Mouse (Mus musculus) gastrocnemius, postnatal 4 days (tissue): ENCODE measurements around the gene Pde4dip. TPM values are rescaled to one million over a fixed set of nuclear protein-coding genes. Genes with fewer than 3 reads are reported as not detected.

Experiments used
- DNase-seq, 2 experiments: peaks; one replicate each; pipeline ENCODE4 v3.0.0; 2021 to 2022; ENCODE audit warnings: low spot score in 2 of 2, mixed read lengths in 2 of 2
- total RNA-seq, 2 experiments: library from RNA; stranded (reverse); gene quantifications; 2 replicates each; pipeline ENCODE4 v1.2.3; 2021

Pde4dip gene
- total RNA-seq, 2 experiments from 2014 or later, result 1,016 to 1,021 TPM

DNA sequence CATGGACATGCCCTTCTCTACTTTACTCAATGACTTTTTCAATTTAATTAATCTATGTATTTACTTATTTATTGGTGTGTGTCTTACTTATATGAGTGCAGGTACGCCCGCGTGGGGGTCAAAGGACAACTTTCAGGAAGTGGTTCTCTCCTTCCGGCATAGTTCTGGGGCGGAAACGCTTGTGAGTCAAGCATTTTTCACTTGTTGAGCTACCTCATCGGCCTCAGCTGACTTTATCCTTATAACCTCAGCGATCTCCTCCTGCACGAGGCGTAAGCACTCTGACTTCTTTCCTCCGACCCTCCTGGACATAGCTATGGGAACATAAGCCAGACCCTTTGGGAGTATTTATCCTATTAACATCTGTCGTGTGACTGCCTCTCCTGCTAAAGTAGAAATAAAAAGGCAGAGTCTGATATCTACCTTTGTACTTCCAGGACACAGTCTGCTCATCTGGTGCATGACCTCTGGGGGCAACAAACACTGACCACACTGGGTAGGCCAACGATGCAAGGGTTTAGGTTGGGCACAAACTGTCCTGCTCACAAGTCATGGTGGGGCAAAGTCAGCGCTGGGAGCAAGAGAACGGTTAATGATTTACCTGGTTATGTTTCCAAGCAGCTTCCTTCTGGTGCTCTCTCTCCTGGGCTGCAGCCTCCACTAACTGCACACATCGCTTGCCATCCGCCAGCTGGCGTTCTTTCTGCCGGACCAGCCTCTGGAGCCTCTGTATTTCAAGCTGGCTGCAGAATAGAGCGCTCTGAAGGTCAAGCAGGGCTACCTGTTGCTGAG lies 132.0 kb downstream of the Pde4dip start:
- DNase-seq, result no peak

DNA sequence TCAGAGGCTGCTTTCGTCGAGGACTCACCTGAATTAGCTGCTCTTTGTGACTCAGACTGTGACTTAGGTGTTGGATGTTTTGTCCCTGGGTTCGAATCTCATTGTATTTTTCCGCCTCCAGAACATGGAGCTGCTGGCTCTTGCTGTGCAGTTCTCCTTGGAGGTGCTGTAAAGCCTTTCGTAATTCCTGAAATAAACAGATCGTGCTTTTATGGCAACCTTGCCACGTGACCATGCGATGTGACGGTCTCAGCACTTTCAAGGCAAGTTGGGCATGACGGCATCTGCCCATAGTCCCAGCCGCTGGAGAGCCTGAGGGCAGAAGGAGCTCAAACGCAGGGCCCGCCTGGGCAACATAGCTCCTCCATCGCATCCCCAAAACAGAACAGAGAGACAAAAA lies 133.1 kb downstream of the Pde4dip start:
- no peak for DNase-seq

DNA sequence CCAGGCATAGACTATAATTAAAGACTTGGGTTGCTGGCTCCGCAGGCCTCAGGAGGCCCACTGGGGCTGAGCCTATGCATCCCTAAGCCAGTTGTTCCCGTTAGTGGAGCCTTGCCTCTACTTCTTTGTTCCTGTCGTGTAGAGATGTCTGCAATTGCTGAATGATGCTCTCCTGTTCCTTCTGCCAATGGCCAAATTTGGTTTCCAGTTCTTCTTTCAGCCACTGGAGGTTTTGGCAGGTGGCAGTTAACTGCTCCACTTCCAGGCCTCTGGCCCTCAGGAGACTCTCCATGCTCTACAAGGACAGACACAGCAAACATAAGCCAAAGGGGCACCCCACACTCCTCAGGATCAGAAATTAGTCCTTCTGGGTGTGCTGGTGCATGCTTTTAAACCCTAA lies 135.6 kb downstream of the Pde4dip start:
- no peak for DNase-seq

DNA sequence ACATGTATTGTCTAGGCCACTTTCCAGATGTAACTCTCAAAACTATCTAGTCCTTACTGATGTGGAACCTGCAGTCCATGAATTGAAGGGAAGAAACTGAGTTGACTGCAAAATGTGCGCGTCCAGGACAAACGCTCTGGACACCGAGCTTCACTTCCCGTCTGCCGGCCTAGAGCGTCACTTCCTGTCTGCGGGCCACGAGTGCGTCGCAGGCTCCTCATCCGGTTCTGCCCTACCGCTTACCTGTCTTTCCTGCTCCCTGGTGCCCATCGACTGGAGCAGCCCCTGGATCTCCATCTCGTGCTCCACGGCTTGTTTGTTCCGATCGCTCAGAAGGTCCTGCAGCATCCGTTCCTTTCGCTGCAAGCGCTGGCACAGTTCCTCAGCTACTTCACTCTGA lies 136.9 kb downstream of the Pde4dip start:
- DNase-seq, result no peak

DNA sequence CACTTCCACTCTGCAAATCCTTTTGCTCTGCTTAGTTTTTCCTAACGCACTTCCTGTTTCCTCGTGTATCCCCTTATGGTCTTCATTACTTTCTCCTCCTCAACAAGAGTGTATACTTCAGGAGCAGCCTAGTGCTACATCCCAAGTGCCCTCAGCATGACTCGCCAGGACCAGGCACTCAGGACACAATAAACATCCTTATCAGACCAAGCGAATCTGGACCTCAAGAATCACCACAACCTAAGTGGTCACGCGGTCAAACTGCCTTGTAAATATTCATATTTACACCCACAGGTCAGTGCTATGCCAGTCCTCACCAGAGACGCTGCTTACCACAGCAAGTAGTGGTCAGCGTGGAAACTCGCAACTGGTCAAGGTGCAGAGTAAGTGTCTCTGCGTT lies 139.7 kb downstream of the Pde4dip start:
- DNase-seq, result no peak

DNA sequence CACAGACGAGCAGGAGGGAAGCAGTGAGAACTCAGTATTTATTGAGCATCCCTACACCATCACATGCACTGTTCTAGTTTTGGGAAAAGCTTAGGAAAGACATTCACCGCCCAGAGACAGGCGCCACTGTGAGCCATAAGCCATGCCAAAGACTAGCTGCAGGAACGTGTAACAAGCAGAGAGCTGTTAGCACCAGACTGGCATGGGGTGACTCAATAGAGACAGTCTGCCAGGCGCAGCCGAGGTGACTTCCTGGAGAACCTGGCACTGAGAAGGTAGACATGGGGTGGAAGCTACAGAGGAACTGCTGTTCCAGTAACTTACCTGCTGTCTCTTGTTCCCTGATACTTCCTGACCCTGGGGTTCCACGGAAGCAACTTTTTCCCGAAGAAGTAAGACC lies 145.7 kb downstream of the Pde4dip start:
- no peak for DNase-seq

DNA sequence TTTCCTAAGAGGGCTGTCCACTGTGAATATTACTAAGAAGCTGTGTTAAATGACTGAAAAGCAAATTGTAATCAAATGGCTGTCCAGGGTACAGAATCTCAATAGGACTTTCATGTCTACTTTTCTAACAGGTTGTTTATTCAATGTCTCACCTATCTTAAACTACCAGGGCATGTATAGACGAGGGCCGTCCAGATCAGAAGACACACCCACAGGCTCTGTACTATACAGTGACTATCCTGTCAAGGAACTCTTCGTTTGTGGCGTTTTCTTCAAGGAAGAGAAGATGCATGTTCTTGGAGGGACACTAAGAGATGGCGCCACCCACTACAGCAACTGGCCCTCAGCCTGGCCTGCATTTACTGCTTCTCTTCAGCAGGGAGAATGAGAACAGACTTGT lies 152.9 kb downstream of the Pde4dip start:
- no peak for DNase-seq

DNA sequence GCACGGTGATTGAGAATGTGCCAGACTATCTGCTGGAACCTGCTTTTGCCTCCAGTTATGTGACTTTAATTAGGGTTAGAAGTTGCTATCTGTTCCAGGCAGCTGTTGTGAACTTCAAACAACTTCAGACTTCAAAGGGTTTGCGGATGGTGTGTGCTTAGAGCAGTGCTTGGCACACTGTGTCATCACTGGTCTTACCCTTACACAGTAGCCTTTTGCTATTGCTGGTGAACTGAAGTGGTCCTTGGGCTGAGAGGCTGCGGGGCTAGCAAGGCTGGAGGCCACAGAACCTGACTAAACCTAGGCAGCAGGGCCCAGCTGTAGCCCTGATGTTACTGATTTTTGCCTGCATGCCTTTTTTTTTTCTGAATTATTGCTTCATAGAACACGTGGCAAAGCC lies 154.2 kb downstream of the Pde4dip start:
- DNase-seq, result no peak

DNA sequence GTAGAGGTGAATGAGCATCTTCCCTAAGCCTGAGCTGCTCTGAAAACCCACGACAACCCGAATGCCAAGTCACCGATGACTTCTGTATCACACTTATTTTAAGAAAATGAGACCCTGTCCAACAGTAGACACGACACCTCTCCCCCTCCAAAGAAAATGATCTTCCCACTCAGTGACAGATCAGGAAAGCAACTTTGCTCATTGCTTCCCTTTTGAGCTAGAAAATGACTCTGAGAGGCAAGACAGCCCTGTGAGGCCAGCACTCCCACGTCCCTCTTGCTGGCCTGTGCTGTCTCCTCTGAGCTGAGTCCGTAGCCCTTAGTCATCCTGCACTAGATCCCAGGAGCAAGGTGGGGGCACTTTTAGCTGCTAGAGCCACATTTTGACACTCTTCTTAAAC lies 155.9 kb downstream of the Pde4dip start:
- no peak for DNase-seq

DNA sequence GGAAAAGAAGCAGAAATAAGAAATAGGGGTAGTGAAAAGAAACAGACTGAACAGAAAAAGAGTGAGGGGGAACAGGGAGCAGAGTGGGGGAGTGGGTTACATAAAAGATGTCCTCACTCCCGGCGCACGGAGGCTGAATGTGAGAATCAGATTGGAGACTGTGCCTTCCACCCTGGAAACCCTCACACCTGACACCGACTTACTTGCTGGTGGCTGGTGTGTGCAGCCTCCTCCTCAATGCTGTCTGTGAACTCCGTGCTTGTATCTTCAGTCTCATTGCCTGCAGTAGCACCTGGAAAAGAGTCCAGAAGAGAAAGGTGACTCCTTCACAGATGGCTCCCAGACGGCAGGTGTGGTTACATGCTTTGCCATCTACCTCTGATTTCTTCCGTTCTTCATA lies 157.9 kb downstream of the Pde4dip start:
- no peak for DNase-seq

DNA sequence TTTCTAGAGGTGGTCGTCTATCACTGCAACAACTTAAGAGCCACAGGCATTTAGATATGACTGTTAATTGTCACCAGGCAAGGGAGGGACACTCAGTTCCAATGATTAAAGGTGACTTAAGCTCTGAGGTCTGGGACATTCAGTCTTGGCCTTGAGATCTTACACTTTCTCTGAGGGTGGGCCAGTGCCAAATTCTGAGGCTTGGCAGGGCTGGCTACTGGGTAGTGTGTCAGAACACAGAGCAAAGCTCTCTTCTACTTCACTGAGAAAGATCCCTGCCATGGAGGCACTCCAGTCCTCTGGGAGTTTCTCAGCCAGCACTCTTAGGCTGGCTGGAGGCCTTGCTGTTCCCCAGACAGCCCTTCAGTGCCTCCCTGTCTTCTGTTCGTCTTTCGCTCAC lies 158.4 kb downstream of the Pde4dip start:
- DNase-seq, result peak in 1 of 2 experiments; percentile 25

DNA sequence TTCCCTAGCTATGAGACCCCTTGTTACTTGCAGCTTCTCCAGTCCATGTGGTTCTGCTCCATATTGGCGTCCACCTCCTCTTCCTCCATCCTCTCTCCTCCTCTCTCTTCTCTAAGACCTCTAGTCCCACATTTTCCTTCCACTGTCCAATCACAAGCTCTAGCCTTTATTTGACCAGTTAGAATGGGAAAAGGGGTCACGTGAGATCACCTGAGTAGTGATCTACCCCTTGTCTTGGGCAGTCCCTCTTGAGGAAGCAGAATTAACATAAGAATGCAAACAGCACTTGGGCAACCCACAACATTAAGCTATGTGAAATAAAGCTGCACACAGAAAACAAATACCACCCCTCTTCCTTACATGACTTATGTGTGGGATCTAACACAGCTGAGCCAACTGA lies 160.7 kb downstream of the Pde4dip start:
- no peak for DNase-seq

DNA sequence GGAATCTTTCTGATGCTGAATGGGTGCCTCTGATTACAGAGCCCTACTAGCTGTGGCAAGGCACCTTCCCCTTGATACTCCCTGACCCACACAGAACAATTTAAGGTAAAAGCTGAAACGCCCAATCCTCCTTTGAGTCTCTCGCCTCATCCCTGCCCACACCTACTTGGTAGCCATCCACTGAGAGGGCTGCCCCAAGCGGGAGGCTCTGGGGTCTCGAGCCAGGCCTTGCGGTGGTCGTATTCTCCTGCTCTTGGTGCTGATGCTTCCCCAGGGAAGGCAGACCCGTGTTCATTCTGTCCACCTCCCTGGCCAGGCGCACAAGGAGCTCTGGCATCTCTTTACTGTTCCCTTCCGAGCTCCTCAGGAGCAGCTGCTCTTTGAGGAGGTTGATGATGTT lies 169.4 kb downstream of the Pde4dip start:
- DNase-seq, result no peak

DNA sequence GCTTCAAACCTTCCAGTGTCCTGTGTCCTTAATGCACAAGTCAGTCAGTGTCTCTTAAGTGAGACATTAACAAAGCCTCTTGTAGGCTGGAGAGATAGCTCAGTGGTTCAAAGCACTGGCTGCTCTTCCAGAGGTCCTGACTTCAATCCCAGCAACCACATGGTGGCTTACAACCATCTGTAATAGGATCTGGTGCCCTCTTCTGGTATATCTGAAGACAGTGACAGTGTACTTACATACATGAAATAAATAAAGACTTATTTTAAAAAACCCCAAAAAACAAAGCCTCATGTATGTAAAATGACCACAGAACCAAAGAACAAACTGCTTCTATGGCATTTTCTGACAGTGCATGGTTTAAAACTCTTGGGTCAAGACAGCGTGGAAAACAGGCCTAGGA lies 172.6 kb downstream of the Pde4dip start:
- DNase-seq, result no peak

DNA sequence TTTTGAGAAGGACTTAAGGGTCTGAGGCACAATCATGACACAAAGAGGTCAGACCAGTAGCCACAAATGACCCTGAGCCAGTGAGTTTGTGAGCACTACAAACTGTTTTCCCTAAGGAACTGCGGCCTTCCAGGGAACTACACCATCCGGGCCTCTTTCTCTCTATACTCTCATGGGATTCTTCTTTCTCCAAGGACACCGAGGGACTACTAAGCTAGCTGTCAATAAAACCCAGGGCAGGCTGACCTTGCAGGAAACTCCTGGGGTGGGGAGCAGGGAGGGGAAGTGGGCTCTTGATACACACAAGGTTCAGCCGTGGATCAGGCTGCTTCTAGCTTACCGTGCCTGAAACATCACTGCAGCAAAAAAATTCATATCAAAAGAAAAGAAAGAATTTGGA lies 177.6 kb downstream of the Pde4dip start:
- no peak for DNase-seq

DNA sequence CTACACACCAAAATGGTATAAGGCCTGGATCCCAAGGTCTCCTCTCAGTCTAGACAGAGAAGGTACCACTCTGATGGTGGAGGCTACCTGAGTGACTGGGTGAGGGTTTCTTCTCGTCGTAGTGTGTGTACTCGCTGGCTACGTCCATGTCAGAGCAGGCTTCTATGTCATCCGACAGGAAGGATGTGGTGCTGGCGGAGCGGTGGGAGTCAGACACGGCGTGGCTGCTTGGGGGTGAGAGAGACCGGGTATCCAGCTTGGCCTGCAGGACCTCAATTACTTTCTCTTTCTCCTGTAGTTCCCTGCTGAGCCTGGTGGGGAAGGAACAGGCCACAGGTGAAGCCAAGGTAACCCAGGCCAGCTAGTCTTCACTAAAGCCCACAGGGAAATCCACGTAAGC lies 178.4 kb downstream of the Pde4dip start:
- no peak for DNase-seq

DNA sequence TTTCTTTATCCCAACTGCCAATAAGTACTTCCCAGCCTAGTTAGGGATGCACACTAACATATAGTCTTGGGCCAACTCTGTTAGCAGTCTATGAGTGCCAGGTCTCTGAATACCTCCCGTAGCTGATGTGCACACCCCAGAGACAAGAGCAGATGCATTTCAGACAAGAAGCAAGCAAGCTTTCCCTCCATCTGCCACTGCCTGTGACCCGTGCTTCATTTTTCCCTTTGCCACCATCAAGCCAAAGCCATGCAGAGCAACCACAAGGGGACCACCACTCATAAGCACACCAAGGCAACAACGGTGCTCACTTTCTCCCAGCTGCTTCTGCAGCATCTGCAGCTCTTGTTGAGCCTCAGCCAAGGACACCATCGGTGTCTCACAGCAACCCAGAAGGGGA lies 181.9 kb downstream of the Pde4dip start:
- no peak for DNase-seq

DNA sequence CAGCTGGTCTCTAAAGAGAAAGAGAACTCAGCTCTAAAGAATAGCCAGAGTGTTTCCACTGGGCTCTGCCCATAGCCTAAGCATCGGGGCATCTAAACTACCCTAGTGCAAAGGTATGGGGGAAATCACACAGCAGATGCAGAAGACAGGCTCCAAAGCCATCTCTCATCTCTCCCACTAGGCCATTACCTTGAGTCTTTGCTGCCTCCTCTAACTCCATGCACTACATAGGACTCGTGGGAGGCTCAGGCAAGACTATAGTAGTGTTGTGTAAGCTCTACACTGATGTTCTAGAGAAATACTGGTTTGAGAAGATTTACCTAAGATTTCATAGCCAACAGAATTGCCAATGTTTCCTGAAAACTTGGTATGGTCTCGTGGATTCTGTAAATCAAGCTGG lies 183.0 kb downstream of the Pde4dip start:
- no peak for DNase-seq

DNA sequence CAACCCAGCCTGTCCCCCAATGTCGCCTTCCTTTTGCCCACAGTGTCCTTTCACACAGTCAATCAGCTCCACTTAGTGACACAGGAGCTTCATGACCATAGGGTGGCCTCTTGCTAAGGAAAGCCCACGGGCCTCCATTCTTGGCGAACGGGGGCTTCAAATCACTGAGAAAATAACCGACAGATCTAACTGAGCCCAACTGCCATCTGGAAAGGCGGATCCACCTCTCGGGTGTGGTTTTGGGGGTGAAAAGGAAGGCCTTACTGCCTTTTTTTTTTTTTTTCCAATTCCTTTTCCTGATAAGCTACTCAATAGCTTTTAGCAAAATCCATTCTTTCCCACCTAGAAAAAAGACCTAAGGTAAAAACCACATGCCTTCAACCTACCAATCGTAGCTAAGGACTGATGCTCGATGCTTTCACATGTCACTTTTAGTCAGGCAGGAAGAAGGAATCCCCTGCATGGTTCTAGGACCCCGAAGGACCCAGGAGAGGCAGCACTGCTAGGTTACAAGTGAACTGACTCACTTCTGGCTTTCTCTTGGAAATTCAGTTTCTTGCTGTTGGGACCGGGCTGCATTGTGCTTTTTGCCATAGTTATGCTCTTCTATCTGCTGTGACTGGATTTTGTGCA lies 185.9 kb downstream of the Pde4dip start:
- DNase-seq, result no peak

DNA sequence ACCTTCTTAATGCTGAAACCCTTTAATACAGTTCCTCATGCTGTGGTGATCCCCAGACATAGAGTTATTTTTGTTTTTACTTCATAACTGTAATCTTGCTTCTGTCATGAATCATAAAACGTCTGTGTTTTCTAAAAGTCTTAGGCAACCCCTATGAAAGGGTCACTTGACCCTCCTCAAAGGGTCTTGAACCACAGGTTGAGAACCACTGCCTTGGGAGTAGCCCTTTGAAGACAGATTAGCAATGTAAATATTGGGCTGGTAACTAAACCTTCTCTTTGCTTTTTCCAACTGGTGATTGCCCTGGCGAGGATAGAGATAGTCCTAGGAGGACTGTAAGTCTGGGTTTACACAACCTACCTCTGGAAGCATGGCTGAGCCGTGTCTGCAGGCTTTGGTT lies 187.3 kb downstream of the Pde4dip start:
- no peak for DNase-seq

DNA sequence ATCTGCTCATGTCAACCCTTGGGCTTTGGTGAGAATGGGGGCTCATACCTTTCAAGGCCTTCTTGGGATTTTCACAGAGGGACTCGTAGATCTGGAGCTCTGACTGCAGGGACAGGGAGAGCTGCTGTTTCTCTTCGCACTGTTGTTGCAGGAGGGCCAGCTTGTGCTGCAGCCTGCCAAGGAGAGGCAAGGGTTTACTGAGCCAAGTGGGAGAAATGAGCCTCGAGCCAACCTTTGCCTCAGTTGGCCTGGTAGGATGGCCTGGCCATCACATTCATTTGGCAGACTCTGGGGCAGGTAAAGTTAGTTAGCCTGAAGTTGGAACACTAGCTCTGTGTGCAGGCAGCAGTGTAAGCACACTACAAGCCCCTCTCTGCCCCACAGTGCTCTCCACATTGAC lies 189.4 kb downstream of the Pde4dip start:
- no peak for DNase-seq

DNA sequence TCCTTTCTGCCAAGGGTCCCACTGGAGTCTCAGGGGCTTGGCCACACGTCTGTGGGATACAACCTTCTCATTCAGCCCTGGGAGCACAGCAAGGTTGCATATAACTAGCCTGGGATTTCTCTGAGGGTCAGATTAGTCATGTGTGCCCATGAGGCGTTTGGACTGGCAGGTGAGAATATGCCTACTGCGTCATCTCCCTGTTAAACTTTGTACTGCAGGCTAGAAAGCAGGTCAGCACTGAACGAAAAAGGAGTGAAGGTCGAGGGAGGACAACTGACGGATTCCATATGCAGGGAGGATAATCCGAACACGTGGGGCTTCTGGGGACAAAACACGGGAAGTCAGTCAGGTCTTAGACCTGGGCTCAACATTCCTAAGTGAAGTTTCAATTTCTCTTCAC lies 191.2 kb downstream of the Pde4dip start:
- DNase-seq, result no peak

DNA sequence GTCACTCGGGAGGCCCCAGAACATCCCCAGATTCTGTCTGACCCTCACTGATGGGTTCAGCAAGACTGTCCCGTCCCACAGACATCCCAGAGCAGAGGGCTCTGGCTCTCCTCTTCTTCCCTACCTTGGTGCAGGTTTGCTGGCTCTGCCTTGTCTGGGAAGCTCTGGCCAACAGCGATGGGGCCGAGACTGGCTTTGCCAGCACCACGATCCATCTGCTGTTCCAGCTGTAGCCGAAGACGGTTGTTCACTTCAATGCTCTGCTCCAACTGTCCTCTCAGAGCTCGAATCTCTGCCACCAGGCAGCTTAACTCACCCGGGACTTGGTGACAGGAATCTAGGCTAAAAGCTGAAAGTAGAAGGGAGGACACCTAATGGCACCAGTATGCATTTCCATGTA lies 191.6 kb downstream of the Pde4dip start:
- no peak for DNase-seq
